20 mouse cellular contexts compared by ENCODE assay signal in genomic region chr8:111142521-111142920, GRCm38 (mm10). TPM values are rescaled to one million over a fixed set of nuclear protein-coding genes. Genes with fewer than 3 reads are reported as not detected.
A peak's percentile ranks its signal among the peaks of the same experiment; 100 is the strongest.
DNase-seq lines count a peak whose midpoint lies in the region; TF ChIP-seq lines count a peak whose summit lies in the region.
"Had no signal": no experiment of that assay in that cellular context is flagged by ENCODE, and none has a peak within 500 bp of the region (broad histone marks: within the 10 kb centered on the region; RNA-seq: fewer than 3 reads in every experiment).

No protein-coding gene starts in this region.

- TF ChIP-seq POLR2A in kidney, adult 2 months (IDR thresholded peaks at IDR 0.05; ENCODE audit: low read depth, low read length), result no peak

- H3K27me3 ChIP-seq in kidney, adult 2 months (replicated peaks; ENCODE audit: control insufficient read depth, insufficient read depth, low read length), result no peaks in the 10 kb centered on the region
- H3K27me3 ChIP-seq: CH12.LX, Patski had no signal

- H3K36me3 ChIP-seq in kidney, adult 2 months (ENCODE audit: control insufficient read depth, insufficient read depth, low read length), result peaks cover 1% of the 10 kb centered on the region; the same call in 1 of the 2 replicates

- peak overlapping the region; percentile 77; the same call in 1 of the 2 replicates for H3K27ac ChIP-seq in kidney, adult 2 months (ENCODE audit: insufficient read depth, low read depth, low read length)

- no peak overlapping the region for H3K4me3 ChIP-seq in kidney, adult 2 months (ENCODE audit: insufficient read depth, low read depth, low read length)

- no peak for TF ChIP-seq CTCF in kidney, adult 2 months (conservative IDR thresholded peaks at IDR 0.05; ENCODE audit: insufficient read depth, insufficient read length, low read depth, low read length)

- peaks cover 25% of the 10 kb centered on the region for H3K4me1 ChIP-seq in kidney, adult 2 months (ENCODE audit: control insufficient read depth, insufficient read depth, low read length)

- peak; percentile 58 for DNase-seq in kidney, adult 2 months
- DNase-seq in kidney, adult 11 months, result no peak
- peak; percentile 53 for DNase-seq in kidney, adult 9 months
- no peak for DNase-seq in kidney, adult 18-20 months
- DNase-seq: adrenal gland, adult 2 months; adrenal gland, adult 8-10 months; adrenal gland, postnatal 10 days; adrenal gland, postnatal 14 days; adrenal gland, postnatal 25 days; adrenal gland, postnatal 36 days; B cell, adult 2 months; cerebellum, adult 11 months; cerebellum, adult 11-12 months; cerebellum, adult 18-20 months had no signal

RNA-seq across cellular contexts. Expression of gene Pdpr, which starts 48.1 kb away (rescaled TPM):
- 21.5 and 26.1 TPM in 2 replicates for polyA plus RNA-seq in kidney, adult 2 months (2012; rRNA removed)

RNA-seq across cellular contexts. Expression of gene Clec18a, which starts 50.3 kb away (rescaled TPM):
- 0.88 and 1.5 TPM in 2 replicates for polyA plus RNA-seq in kidney, adult 2 months (2012; rRNA removed)
- polyA plus RNA-seq: activated CD4-positive, CD25-positive, alpha-beta regulatory T cell, adult 4 months; C2C12; CD4-positive, CD25-positive, alpha-beta regulatory T cell, adult 4 months; G1E had no signal

Comparison
In these comparisons a context has a peak if more than half of its experiments do, and no peak if none do; other contexts are left out.
1. DNase-seq: peak in kidney, adult 2 months (single experiment) and kidney, adult 9 months (single experiment); none in kidney, adult 11 months (single experiment) and kidney, adult 18-20 months (single experiment).